13 mouse cellular contexts compared by ENCODE assay signal in the genomic region with DNA sequence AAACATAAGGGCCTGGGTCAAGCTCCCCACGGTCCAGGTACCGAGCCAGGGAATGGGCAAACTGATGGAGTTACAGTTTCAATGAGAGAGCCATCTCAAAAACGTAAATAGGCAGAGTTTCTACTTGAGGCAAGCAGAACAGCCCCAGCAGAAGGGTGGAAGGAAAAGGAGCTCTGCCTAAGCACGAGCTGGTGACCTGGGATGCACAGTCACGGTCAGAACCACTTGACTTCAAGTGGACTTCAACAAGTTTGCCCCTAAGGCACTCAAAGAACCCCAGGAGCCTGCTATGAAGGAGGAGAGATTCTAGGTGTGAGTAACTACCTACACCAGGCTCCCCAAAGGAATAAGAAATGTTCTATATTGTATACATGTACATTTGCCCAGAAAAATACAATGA.
"Had no signal": no experiment of that assay in that cellular context is flagged by ENCODE, and none has a peak within 500 bp of the region (broad histone marks: within the 10 kb centered on the region; RNA-seq: fewer than 3 reads in every experiment).

No protein-coding gene starts in this region.

- H3K4me2 ChIP-seq: liver, embryonic 13.5 days; lung, embryonic 15.5 days; midbrain, embryonic 12.5 days; midbrain, embryonic 15.5 days had no signal

- H3K27ac ChIP-seq: kidney, postnatal 0 days; left cerebral cortex, adult 2 months; liver, embryonic 13.5 days; lung, embryonic 15.5 days; macrophage; midbrain, embryonic 12.5 days; midbrain, embryonic 15.5 days had no signal

- H3K36me3 ChIP-seq: midbrain, embryonic 15.5 days had no signal

- H3K27me3 ChIP-seq: liver, embryonic 13.5 days; lung, embryonic 15.5 days; midbrain, embryonic 12.5 days; midbrain, embryonic 15.5 days had no signal

- DNase-seq: kidney, adult 2 months; kidney, postnatal 25 days; layer of hippocampus, postnatal 36 days; liver, embryonic 13.5 days; thymus, adult 18-20 months; thymus, postnatal 4 days had no signal

- H3K4me3 ChIP-seq: left cerebral cortex, adult 2 months; liver, embryonic 13.5 days; lung, embryonic 15.5 days; midbrain, embryonic 12.5 days; midbrain, embryonic 15.5 days had no signal

- ATAC-seq: intestine, postnatal 0 days; midbrain, embryonic 15.5 days had no signal

- H3K9ac ChIP-seq: liver, embryonic 13.5 days; lung, embryonic 15.5 days; midbrain, embryonic 12.5 days; midbrain, embryonic 15.5 days had no signal

- H3K4me1 ChIP-seq: liver, embryonic 13.5 days; lung, embryonic 15.5 days; midbrain, embryonic 12.5 days; midbrain, embryonic 15.5 days had no signal

- H3K9me3 ChIP-seq: liver, embryonic 13.5 days; lung, embryonic 15.5 days; midbrain, embryonic 12.5 days; midbrain, embryonic 15.5 days had no signal
